Mouse (Mus musculus) embryonic facial prominence, embryonic 14.5 days (tissue): ENCODE data around the gene Anks1. TPM values are rescaled to one million over a fixed set of nuclear protein-coding genes. Genes with fewer than 3 reads are reported as not detected.

Experiments
- ATAC-seq: fragments of 200-750 bp; cut with Nextera tagmentation; 2 replicates; pipeline ENCODE4 v1.8.0; 2017; ENCODE audit warnings: low read depth, moderate number of reproducible peaks, moderate TSS enrichment
- DNase-seq: peaks from one replicate; pipeline ENCODE4 v3.0.0-alpha.2; 2015; ENCODE audit warnings: low spot score
- H3K27ac ChIP-seq: fragments of 300-500 bp; sonication (generic); replicated peaks from 2 replicates; pipeline ENCODE4 v1.5.1; 2014; ENCODE audit warnings: low read depth, mild to moderate bottlenecking, low read length, moderate library complexity
- H3K27me3 ChIP-seq: fragments of 300-500 bp; sonication (generic); replicated peaks from 2 replicates; pipeline ENCODE4 v1.6.1; 2014; ENCODE audit warnings: low read length; ENCODE audit not compliant: control insufficient read depth, insufficient read depth
- H3K36me3 ChIP-seq: fragments of 300-500 bp; sonication (generic); 2 replicates; pipeline ENCODE4 v1.6.1; 2014; ENCODE audit warnings: low read length, mixed read lengths; ENCODE audit not compliant: control insufficient read depth, insufficient read depth
- H3K4me1 ChIP-seq: fragments of 300-500 bp; sonication (generic); 2 replicates; pipeline ENCODE4 v1.6.1; 2014; ENCODE audit warnings: antibody characterized with exemption, low read length; ENCODE audit not compliant: control insufficient read depth, insufficient read depth
- H3K4me2 ChIP-seq: fragments of 300-500 bp; sonication (generic); 2 replicates; pipeline ENCODE4 v1.6.1; 2014; ENCODE audit warnings: low read depth, mild to moderate bottlenecking, low read length, moderate library complexity, mixed read lengths
- H3K4me3 ChIP-seq: fragments of 300-500 bp; sonication (generic); 2 replicates; pipeline ENCODE4 v1.5.1; 2014; ENCODE audit warnings: low read depth, mild to moderate bottlenecking, low read length
- H3K9ac ChIP-seq: fragments of 300-500 bp; sonication (generic); 2 replicates; pipeline ENCODE4 v1.6.1; 2014; ENCODE audit warnings: low read depth, mild to moderate bottlenecking, low read length, moderate library complexity, mixed read lengths
- H3K9me3 ChIP-seq: fragments of 300-500 bp; sonication (generic); 2 replicates; pipeline ENCODE4 v1.6.1; 2016; ENCODE audit warnings: low read length; ENCODE audit not compliant: control insufficient read depth
- WGBS: fragments of 180-500 bp; shearing (Covaris S2); extraction: QIAGEN DNeasy Blood & Tissue Kit; methylation state at CpG from one replicate; pipeline ENCODE4 v1.1.7; 2014; 5-methylcytosine and 5-hydroxymethylcytosine counted together
- polyA plus RNA-seq: library from polyadenylated mRNA; unstranded; fragments of >200 nt; fragmentation: Nextera tagmentation; extraction: Ambion mirVana; gene quantifications from 2 replicates; pipeline ENCODE4 v1.2.1, GENCODE M21; 2014

Gene Anks1
- polyA plus RNA-seq, 1 experiment from 2014 or later: 14.2 TPM

DNA sequence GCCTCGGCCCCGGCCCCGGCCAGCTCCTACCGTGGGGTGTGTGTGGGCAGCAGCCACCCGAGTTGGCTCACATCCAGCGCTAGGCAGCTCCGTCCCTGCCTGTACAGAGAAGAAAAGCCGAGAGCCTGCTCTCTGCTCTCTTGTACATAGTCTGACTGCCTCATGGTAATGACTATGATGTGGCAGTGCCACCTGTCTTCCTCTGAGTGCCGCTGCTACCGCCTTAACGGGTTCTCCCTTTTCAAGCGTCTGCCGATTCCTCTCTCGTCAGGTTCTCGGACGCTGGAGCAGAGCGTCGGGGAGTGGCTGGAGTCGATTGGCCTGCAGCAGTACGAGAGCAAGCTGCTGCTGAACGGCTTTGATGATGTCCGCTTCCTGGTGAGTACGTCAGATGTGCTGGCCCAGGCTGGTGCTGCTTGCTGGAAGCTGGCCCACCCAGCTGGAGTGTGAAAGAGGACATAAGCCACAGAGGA, 133.2 kb downstream of the Anks1 start:
- 0 out of 2 replicates have a peak overlapping the region, but pooled peaks have one; percentile 1 for H3K9ac ChIP-seq
- peaks cover 30% of the 10 kb centered on the region for H3K36me3 ChIP-seq
- DNase-seq (peak; percentile 65), ATAC-seq (peak; percentile 73)
- H3K4me2 ChIP-seq: no peak overlapping the region; the same call in 1 of the 2 replicates
- no peaks in the 10 kb centered on the region for H3K4me1 ChIP-seq
- no peaks in the 10 kb centered on the region for H3K9me3 ChIP-seq
- 66% methylated on average over 21 of the region's 23 CpGs for WGBS
- H3K27me3 ChIP-seq: no peaks in the 10 kb centered on the region
- H3K4me3 ChIP-seq: no peak overlapping the region
- no peak overlapping the region for H3K27ac ChIP-seq

DNA sequence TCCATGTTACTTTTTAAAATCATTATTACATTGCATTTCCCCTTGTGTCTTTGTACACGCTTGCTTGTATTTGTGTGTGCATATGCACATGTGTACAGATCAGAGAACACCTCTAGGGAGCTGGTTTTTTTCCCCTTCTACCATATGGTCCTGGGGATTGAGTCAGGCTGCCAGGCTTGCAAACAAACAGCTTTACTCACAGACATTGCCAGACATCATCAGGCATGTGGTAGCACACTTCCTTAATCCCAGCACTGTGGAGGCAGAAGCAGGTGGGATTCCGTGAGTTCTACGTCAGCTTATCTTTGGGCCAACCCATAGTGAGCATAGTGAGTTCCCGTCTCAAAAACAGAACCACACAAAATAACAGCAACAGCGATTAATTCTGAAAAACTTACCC, 137.9 kb downstream of the Anks1 start:
- H3K27ac ChIP-seq: no peak overlapping the region
- whole genome bisulfite sequencing: 84% methylated on average over 5 of the region's 5 CpGs
- no peaks in the 10 kb centered on the region for H3K4me1 ChIP-seq
- ATAC-seq: no peak
- DNase-seq: no peak
- no peak overlapping the region for H3K4me3 ChIP-seq
- H3K9ac ChIP-seq: no peak overlapping the region
- no peaks in the 10 kb centered on the region for H3K27me3 ChIP-seq
- H3K36me3 ChIP-seq: peaks cover 32% of the 10 kb centered on the region
- H3K4me2 ChIP-seq: no peak overlapping the region
- no peaks in the 10 kb centered on the region for H3K9me3 ChIP-seq

DNA sequence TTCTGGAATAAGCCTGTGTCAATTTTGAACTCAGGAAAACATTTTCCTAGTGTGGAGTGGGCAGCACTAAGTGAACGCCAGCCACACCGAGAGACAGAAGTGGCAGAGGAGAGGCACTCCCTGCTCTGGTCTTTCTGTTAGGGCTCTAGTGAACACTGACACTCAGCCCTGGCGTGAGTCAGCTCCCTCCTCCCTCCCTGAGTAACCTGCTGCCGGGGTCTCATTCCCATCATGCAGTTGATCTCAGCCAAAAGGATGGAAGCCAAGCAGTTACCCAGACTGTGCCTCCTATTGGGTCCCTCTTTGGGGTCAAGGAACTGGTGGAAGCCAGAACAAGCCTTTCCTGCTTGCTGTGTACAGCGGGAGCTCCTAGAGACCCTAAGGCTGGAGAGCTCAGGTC, 138.4 kb downstream of the Anks1 start:
- no peak overlapping the region for H3K4me3 ChIP-seq
- no peak for ATAC-seq
- WGBS: 73% methylated on average over 5 of the region's 5 CpGs

DNA sequence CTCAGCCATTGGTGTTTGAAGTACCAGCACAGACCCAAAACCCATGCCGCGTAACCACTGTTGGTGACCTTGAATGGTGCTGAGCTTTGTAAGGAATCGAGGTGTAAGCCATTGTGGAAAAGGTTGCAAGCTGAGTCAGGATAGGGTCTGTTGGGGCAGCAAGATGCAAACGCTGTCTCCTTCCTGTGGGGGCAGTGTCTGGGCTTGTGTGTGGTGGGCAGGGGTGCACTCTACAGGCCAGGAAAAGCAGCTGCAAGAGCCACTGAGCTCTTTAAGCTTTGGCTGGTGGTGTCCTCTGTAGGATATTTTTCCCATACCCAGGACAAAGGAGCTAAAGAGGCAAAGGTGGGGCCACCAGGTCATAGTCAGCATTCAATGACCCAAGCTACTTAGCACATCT, 139.3 kb downstream of the Anks1 start:
- Histone ChIP-seq H3K9ac (no peak overlapping the region), H3K4me1 (no peaks in the 10 kb centered on the region), H3K27ac (no peak overlapping the region), H3K27me3 (no peaks in the 10 kb centered on the region), H3K4me3 (no peak overlapping the region), H3K36me3 (peaks cover 31% of the 10 kb centered on the region; the same call in 1 of the 2 replicates), H3K9me3 (no peaks in the 10 kb centered on the region), H3K4me2 (no peak overlapping the region)
- ATAC-seq: peak; percentile 80
- 45% methylated on average over 4 of the region's 4 CpGs for WGBS
- peak; percentile 83 for DNase-seq

More for the DNA sequence above, 138.4 kb downstream of the Anks1 start:
- Histone ChIP-seq H3K9me3 (no peaks in the 10 kb centered on the region), H3K27ac (no peak overlapping the region), H3K4me2 (no peak overlapping the region), H3K9ac (no peak overlapping the region), H3K27me3 (no peaks in the 10 kb centered on the region), H3K4me1 (no peaks in the 10 kb centered on the region), H3K36me3 (peaks cover 27% of the 10 kb centered on the region)
- no peak for DNase-seq

DNA sequence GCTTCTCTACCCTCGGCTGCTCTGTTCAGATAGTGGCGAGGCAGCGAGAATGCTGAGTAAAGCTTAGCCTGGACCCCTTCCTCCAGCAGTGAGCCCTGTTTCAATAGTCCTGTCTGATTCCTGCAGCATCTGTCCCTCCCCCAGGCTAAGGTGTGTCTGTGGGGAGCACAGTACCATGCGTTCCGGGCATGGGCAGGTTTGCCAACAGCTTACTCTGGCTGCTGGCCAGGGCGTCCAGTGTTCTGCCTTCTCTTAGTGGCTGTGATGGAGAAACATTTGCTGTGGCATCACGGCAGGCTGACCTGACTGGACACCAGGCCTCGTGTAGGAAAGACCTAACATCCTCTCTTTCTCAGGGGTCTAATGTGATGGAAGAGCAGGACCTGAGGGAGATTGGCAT, 141.1 kb downstream of the Anks1 start:
- Histone ChIP-seq H3K27me3 (no peaks in the 10 kb centered on the region), H3K4me3 (no peak overlapping the region), H3K4me2 (no peak overlapping the region), H3K9ac (no peak overlapping the region), H3K27ac (no peak overlapping the region), H3K36me3 (peaks cover 49% of the 10 kb centered on the region), H3K9me3 (no peaks in the 10 kb centered on the region), H3K4me1 (no peaks in the 10 kb centered on the region)
- WGBS: 90% methylated on average over 8 of the region's 8 CpGs
- DNase-seq (no peak), ATAC-seq (no peak)

DNA sequence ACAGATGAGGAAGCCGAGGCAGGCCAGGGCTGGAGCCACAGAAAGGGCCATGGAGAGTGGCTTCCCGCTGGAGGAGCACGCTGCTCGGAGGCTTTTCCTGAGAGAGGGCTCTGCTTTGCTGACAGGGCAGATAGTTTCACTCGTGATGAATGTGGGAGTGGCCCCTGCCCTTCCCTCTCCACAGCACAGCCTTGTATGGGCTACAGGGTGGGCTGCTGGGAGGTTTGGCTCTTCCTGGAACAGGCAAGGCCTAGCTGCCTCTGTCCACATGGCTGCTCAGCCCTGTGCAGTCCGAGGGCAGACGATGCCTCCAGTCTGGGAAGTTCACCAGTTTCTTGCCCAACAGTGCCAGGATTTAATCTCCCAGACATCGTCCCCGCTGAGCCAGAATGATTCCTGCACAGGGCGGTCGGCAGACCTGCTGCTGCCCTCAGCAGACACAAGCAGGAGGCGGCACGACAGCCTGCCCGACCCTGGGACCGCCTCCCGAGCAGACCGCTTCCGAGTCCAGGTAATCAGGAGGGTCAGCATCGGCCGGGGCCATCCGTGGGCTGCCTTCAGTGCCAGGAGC, 143.3 kb downstream of the Anks1 start:
- Histone ChIP-seq H3K9ac (no peak overlapping the region), H3K27ac (no peak overlapping the region), H3K4me3 (no peak overlapping the region), H3K27me3 (no peaks in the 10 kb centered on the region), H3K4me2 (no peak overlapping the region), H3K4me1 (no peaks in the 10 kb centered on the region), H3K36me3 (peaks cover 57% of the 10 kb centered on the region), H3K9me3 (no peaks in the 10 kb centered on the region)
- ATAC-seq (no peak), DNase-seq (no peak)
- 84% methylated on average over 12 of the region's 21 CpGs for WGBS

DNA sequence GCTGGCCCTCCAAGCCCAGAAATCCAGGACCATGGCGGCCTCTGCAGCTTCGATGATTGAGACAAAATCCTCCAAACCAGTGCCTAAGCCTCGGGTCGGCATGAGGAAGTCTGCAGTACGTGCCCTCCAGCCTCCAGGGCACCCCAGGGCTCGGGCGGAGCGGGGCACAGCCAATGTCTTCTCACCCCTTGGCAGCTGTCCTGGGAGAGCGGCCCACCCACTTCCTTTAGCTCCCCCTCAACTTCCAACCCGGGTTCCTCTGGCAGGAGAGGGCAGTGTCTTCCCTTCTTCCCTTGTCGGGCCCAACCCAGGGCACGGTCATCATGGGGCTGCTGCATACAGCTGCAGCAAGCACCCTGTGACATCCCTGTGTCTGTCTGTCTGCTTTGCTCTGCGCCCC, 149.2 kb downstream of the Anks1 start:
- H3K4me1 ChIP-seq: peaks cover 21% of the 10 kb centered on the region
- no peak overlapping the region for H3K9ac ChIP-seq
- H3K4me2 ChIP-seq: no peak overlapping the region
- H3K36me3 ChIP-seq: peaks cover 60% of the 10 kb centered on the region
- DNase-seq (no peak), ATAC-seq (no peak)
- WGBS: 80% methylated on average over 12 of the region's 13 CpGs
- no peak overlapping the region for H3K4me3 ChIP-seq
- no peak overlapping the region for H3K27ac ChIP-seq
- no peaks in the 10 kb centered on the region for H3K27me3 ChIP-seq
- no peaks in the 10 kb centered on the region for H3K9me3 ChIP-seq

DNA sequence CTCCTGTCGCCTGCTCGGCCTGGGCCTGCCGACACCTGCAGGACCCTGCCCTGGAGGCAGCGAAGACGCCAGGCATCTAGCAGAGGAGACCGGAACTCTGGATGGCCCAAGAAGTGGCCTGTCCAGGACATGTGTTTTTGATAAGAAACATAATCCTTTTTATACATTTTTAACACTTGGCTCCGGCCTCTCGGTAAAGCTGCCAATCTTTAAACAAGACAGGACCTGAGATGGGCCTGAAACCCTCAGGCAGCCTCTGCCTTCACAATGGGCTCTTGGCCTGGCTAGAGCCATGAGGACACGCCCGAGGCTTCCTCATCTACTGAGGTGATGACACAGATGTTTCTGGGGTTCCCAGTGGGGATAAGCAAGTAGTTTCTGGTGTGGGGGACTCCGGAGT, 151.6 kb downstream of the Anks1 start:
- Histone ChIP-seq H3K4me2 (no peak overlapping the region), H3K9me3 (no peaks in the 10 kb centered on the region), H3K9ac (no peak overlapping the region), H3K4me3 (no peak overlapping the region), H3K36me3 (peaks cover 37% of the 10 kb centered on the region; the same call in 1 of the 2 replicates), H3K27ac (peak overlapping the region; percentile 3; the same call in 1 of the 2 replicates), H3K4me1 (peaks cover 24% of the 10 kb centered on the region), H3K27me3 (no peaks in the 10 kb centered on the region)
- WGBS: 56% methylated on average over 11 of the region's 11 CpGs
- DNase-seq (peak; percentile 44), ATAC-seq (no peak)

DNA sequence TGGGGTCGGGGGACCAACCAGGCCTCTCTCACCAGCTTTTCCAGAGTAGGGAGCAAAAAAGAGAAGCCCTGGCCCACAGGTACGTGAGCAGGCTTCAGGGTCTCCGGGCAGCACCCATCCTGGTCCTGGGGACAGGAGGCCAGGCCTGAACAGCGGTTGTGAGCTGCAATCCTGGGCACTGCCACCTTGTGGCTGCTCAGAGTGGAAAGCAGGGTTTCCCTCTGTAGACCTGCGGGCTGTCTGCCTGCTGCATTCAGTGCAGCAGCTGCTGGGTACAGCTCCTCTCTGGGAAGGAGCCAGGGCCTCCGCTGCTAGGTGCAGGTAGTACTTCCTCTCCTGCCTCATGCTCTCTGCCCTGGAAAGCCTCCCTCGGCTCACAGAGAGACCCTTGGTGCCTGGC, 152.4 kb downstream of the Anks1 start:
- no peak overlapping the region for H3K4me3 ChIP-seq
- ATAC-seq (peak; percentile 64), DNase-seq (peak; percentile 74)
- WGBS: 43% methylated on average over 6 of the region's 7 CpGs
- peaks cover 24% of the 10 kb centered on the region for H3K4me1 ChIP-seq
- H3K4me2 ChIP-seq: no peak overlapping the region
- H3K36me3 ChIP-seq: peaks cover 33% of the 10 kb centered on the region; the same call in 1 of the 2 replicates
- no peaks in the 10 kb centered on the region for H3K27me3 ChIP-seq
- H3K9me3 ChIP-seq: no peaks in the 10 kb centered on the region
- peak overlapping the region; percentile 40; the same call in 1 of the 2 replicates for H3K9ac ChIP-seq
- H3K27ac ChIP-seq: peak overlapping the region; percentile 3; the same call in 1 of the 2 replicates
